Comparison of ENCODE assay signal across 16 mouse cellular contexts in the genomic region with DNA sequence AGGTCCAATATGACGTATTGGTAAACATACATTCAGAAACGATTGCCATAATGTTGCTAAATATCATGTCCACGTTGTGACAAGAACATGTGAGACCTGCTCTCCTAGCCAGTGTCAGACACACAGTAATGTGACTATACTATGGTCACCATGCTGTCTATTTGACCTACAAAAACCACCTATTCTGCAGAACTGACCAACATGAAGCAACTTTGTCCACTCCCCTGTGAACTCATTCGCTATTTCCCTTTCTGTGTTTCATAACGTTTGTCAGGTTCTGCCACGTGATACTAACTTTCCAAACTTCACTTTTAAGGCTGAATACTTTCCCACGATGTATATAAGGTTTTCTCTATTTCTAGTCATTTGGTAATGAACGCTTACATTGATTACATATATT.
"Had no signal": no experiment of that assay in that cellular context is flagged by ENCODE, and none has a peak within 500 bp of the region (broad histone marks: within the 10 kb centered on the region; RNA-seq: fewer than 3 reads in every experiment).

No protein-coding gene starts in this region.

- ATAC-seq: hindbrain, postnatal 0 days; intestine, embryonic 16.5 days had no signal

- DNase-seq: gastrocnemius, adult 2 months; gastrocnemius, postnatal 14 days; gastrocnemius, postnatal 36 days; heart, adult 18-20 months; heart, postnatal 14 days; heart, postnatal 36 days; kidney, adult 11 months; kidney, adult 2 months; kidney, adult 9 months; kidney, postnatal 14 days; kidney, postnatal 36 days; layer of hippocampus, adult 9-11 months; layer of hippocampus, postnatal 36 days; left cerebral cortex, postnatal 4 days had no signal
